Mouse (Mus musculus) bone marrow macrophage, adult 2 months (primary cell): ENCODE measurements at regions not wholly inside any gene's neighbourhood (a gene's known extent, or its start where the extent isn't known, plus 50 kb on each side); places are given as distances from the start of the nearest gene placed in this dataset.

Experiments used
- CTCF ChIP-seq: IDR thresholded peaks from 2 replicates; pipeline ENCODE4 v1.5.1; 2012; ENCODE audit warnings: low read depth, mild to moderate bottlenecking, low read length, moderate library complexity
- POLR2A ChIP-seq: IDR thresholded peaks from 2 replicates; pipeline ENCODE4 v1.6.1; 2012; ENCODE audit warnings: mild to moderate bottlenecking, low read depth, low read length, borderline replicate concordance

GRCm38 (mm10) chr3:66510455-66510854, 213.8 kb upstream of the Veph1 start:
- TF ChIP-seq POLR2A (no peak), CTCF (no peak)
